Mouse (Mus musculus) midbrain, postnatal 0 days (tissue): Measurements from ENCODE around the gene Chrna1. TPM values are rescaled to one million over a fixed set of nuclear protein-coding genes. Genes with fewer than 3 reads are reported as not detected.

Experiments used
- ATAC-seq: fragments of 200-750 bp; cut with Nextera tagmentation; 2 replicates; pipeline ENCODE4 v1.8.0; 2017; ENCODE audit warnings: moderate number of reproducible peaks, mild to moderate bottlenecking, moderate TSS enrichment, moderate library complexity; ENCODE audit not compliant: low FRiP score
- DNase-seq: peaks from one replicate; pipeline ENCODE4 v3.0.0-alpha.2; 2015; ENCODE audit warnings: low spot score
- H3K27ac ChIP-seq: fragments of 300-500 bp; sonication (generic); 2 replicates; pipeline ENCODE4 v1.5.1; 2014; ENCODE audit warnings: low read depth, mild to moderate bottlenecking, low read length, mixed read lengths
- H3K27me3 ChIP-seq: fragments of 300-500 bp; sonication (generic); 2 replicates; pipeline ENCODE4 v1.6.1; 2014; ENCODE audit warnings: low read length, control low read depth, mixed read lengths; ENCODE audit not compliant: insufficient read depth
- H3K36me3 ChIP-seq: fragments of 300-500 bp; sonication (generic); 2 replicates; pipeline ENCODE4 v1.6.1; 2014; ENCODE audit warnings: low read length, control low read depth, mixed read lengths; ENCODE audit not compliant: insufficient read depth
- H3K4me1 ChIP-seq: fragments of 300-500 bp; sonication (generic); 2 replicates; pipeline ENCODE4 v1.6.1; 2014; ENCODE audit warnings: mild to moderate bottlenecking, control low read depth, antibody characterized with exemption, low read length, mixed read lengths; ENCODE audit not compliant: insufficient read depth
- H3K4me2 ChIP-seq: fragments of 300-500 bp; sonication (generic); 2 replicates; pipeline ENCODE4 v1.6.1; 2014; ENCODE audit warnings: low read depth, mild to moderate bottlenecking, low read length, mixed read lengths; ENCODE audit not compliant: poor library complexity, severe bottlenecking
- H3K4me3 ChIP-seq: fragments of 300-500 bp; sonication (generic); 2 replicates; pipeline ENCODE4 v1.5.1; 2014; ENCODE audit warnings: low read depth, mild to moderate bottlenecking, low read length, moderate library complexity
- H3K9ac ChIP-seq: fragments of 300-500 bp; sonication (generic); replicated peaks from 2 replicates; pipeline ENCODE4 v1.6.1; 2014; ENCODE audit warnings: mild to moderate bottlenecking, low read length, moderate library complexity, mixed read lengths; ENCODE audit not compliant: poor library complexity, severe bottlenecking
- H3K9me3 ChIP-seq: fragments of 300-500 bp; sonication (generic); 2 replicates; pipeline ENCODE4 v1.6.1; 2016; ENCODE audit warnings: low read length, control low read depth
- CTCF ChIP-seq: IDR thresholded peaks from 2 replicates; pipeline ENCODE4 v1.5.1; 2016; ENCODE audit warnings: antibody characterized with exemption, mild to moderate bottlenecking
- WGBS: fragments of 180-500 bp; shearing (Covaris S2); extraction: QIAGEN DNeasy Blood & Tissue Kit; methylation state at CpG from one replicate; pipeline ENCODE4 v1.1.7; 2014; 5-methylcytosine and 5-hydroxymethylcytosine counted together
- polyA plus RNA-seq: library from polyadenylated mRNA; unstranded; fragments of >200 nt; fragmentation: Nextera tagmentation; extraction: Ambion mirVana; gene quantifications from 2 replicates; pipeline ENCODE4 v1.2.1, GENCODE M21; 2015
- total RNA-seq: library from RNA; depleted of rRNA; stranded (reverse); fragments of >200 nt; gene quantifications from 2 replicates; pipeline ENCODE4 v1.2.3, GENCODE M21; 2014

Gene Chrna1
- total and polyA plus RNA-seq, 2 experiments from 2014 or later, result 0.22 to 0.31 TPM

- DNase-seq, result no peak
- no peak for TF ChIP-seq CTCF
- Histone ChIP-seq H3K27ac (no peak overlapping the region), H3K9ac (peak overlapping the region; percentile 50), H3K4me2 (peak overlapping the region; percentile 98), H3K36me3 (no peaks in the 10 kb centered on the region), H3K4me1 (no peaks in the 10 kb centered on the region), H3K4me3 (peak overlapping the region; percentile 62), H3K27me3 (0 out of 2 replicates have a peak, but pooled peaks cover 7% of the 10 kb centered on the region), H3K9me3 (no peaks in the 10 kb centered on the region)
- ATAC-seq, result peak; percentile 41
- 2% methylated on average over 45 of the region's 59 CpGs for WGBS
Measured at GRCm38 (mm10) chr2:73528516-73529355, 51.4 kb downstream of the Chrna1 start.

- no peak for ATAC-seq
- no peaks in the 10 kb centered on the region for H3K4me1 ChIP-seq
- peak overlapping the region; percentile 10; the same call in 1 of the 2 replicates for H3K4me2 ChIP-seq
- H3K27me3 ChIP-seq, result 0 out of 2 replicates have a peak, but pooled peaks cover 7% of the 10 kb centered on the region
- no peak overlapping the region for H3K9ac ChIP-seq
- H3K36me3 ChIP-seq, result no peaks in the 10 kb centered on the region
- no peak for TF ChIP-seq CTCF
- 83% methylated on average over 11 of the region's 11 CpGs for WGBS
- no peak overlapping the region for H3K27ac ChIP-seq
- H3K9me3 ChIP-seq, result no peaks in the 10 kb centered on the region
- peak overlapping the region; percentile 62; the same call in 1 of the 2 replicates for H3K4me3 ChIP-seq
- no peak for DNase-seq
Measured at GRCm38 (mm10) chr2:73527956-73528355, 52.2 kb downstream of the Chrna1 start.

GRCm38 (mm10) chr2:73526691-73527090 lies 53.4 kb downstream of the Chrna1 start:
- ATAC-seq (no peak), DNase-seq (no peak)
- no peaks in the 10 kb centered on the region for H3K4me1 ChIP-seq
- H3K9ac ChIP-seq, result no peak overlapping the region
- no peaks in the 10 kb centered on the region for H3K36me3 ChIP-seq
- H3K27ac ChIP-seq, result no peak overlapping the region
- 0 out of 2 replicates have a peak, but pooled peaks cover 7% of the 10 kb centered on the region for H3K27me3 ChIP-seq
- H3K9me3 ChIP-seq, result no peaks in the 10 kb centered on the region
- no peak for TF ChIP-seq CTCF
- no peak overlapping the region for H3K4me3 ChIP-seq
- H3K4me2 ChIP-seq, result no peak overlapping the region
- 74% methylated on average over 9 of the region's 9 CpGs for WGBS

- Histone ChIP-seq H3K27ac (no peak overlapping the region), H3K27me3 (0 out of 2 replicates have a peak, but pooled peaks cover 4% of the 10 kb centered on the region), H3K4me3 (no peak overlapping the region), H3K4me2 (no peak overlapping the region), H3K9ac (no peak overlapping the region), H3K4me1 (no peaks in the 10 kb centered on the region), H3K9me3 (no peaks in the 10 kb centered on the region), H3K36me3 (no peaks in the 10 kb centered on the region)
- DNase-seq (no peak), ATAC-seq (no peak)
- 77% methylated on average over 8 of the region's 8 CpGs for WGBS
- TF ChIP-seq CTCF, result no peak
Measured at GRCm38 (mm10) chr2:73522891-73523290, 57.2 kb downstream of the Chrna1 start.

- 78% methylated on average over 6 of the region's 6 CpGs for WGBS
Measured at GRCm38 (mm10) chr2:73522336-73522735, 57.8 kb downstream of the Chrna1 start.

GRCm38 (mm10) chr2:73521737-73522136 lies 58.4 kb downstream of the Chrna1 start:
- no peak for TF ChIP-seq CTCF
- DNase-seq (no peak), ATAC-seq (no peak)
- Histone ChIP-seq H3K4me1 (no peaks in the 10 kb centered on the region), H3K4me3 (no peak overlapping the region), H3K27ac (no peak overlapping the region), H3K27me3 (no peaks in the 10 kb centered on the region), H3K9me3 (no peaks in the 10 kb centered on the region), H3K36me3 (no peaks in the 10 kb centered on the region), H3K4me2 (no peak overlapping the region), H3K9ac (no peak overlapping the region)
- 44% methylated on average over 5 of the region's 5 CpGs for WGBS

More at GRCm38 (mm10) chr2:73522336-73522735, 57.8 kb downstream of the Chrna1 start:
- no peaks in the 10 kb centered on the region for H3K27me3 ChIP-seq
- no peaks in the 10 kb centered on the region for H3K4me1 ChIP-seq
- H3K9ac ChIP-seq, result no peak overlapping the region
- no peak overlapping the region for H3K27ac ChIP-seq
- no peak overlapping the region for H3K4me2 ChIP-seq
- no peak for ATAC-seq
- no peaks in the 10 kb centered on the region for H3K36me3 ChIP-seq
- H3K9me3 ChIP-seq, result no peaks in the 10 kb centered on the region
- TF ChIP-seq CTCF, result no peak
- no peak overlapping the region for H3K4me3 ChIP-seq
- no peak for DNase-seq
